Mouse (Mus musculus): ENCODE data around the gene Cntn6. TPM values are rescaled to one million over a fixed set of nuclear protein-coding genes. Genes with fewer than 3 reads are reported as not detected.

Cntn6 gene
- polyA plus RNA-seq, 1 experiment, result not detected

DNA sequence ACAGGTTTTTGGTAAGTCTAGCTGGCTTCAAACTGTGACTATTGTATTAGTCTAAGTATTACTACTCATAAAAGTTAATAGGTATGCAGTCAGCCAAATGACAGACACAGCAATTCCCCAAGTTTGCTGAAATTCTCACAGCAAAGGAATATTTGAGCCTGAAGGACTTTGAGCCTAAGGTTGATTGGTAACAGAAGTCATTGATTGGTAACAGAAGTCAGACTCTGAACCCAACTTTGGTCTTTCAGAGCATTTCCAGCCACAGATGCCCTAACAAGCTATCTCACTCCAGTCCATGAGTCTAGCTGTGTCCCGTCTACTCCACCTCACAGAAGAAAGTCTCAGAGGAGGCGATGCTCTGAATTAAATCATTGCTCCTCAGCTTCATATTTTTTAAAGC is 176.1 kb downstream of the Cntn6 start:
- TF ChIP-seq POLR2A (IDR thresholded peaks at IDR 0.05; ENCODE audit: low read depth, low read length), result no peak
- no peak for TF ChIP-seq CTCF (IDR thresholded peaks at IDR 0.05; ENCODE audit: extremely low read depth, insufficient read length, insufficient replicate concordance, low read depth, low read length)
- Histone ChIP-seq H3K4me1 (ENCODE audit: control insufficient read depth, insufficient read depth, insufficient read length, low read length) (no peaks in the 10 kb centered on the region), H3K27me3 (ENCODE audit: control insufficient read depth, insufficient read depth, low read length) (no peaks in the 10 kb centered on the region), H3K36me3 (ENCODE audit: control insufficient read depth, insufficient read depth, low read length) (no peaks in the 10 kb centered on the region), H3K4me3 (ENCODE audit: low read depth, low read length) (no peak overlapping the region), H3K27ac (ENCODE audit: insufficient read depth, low read depth, low read length) (no peak overlapping the region)
- 79% methylated on average over 2 of the region's 2 CpGs for WGBS

DNA sequence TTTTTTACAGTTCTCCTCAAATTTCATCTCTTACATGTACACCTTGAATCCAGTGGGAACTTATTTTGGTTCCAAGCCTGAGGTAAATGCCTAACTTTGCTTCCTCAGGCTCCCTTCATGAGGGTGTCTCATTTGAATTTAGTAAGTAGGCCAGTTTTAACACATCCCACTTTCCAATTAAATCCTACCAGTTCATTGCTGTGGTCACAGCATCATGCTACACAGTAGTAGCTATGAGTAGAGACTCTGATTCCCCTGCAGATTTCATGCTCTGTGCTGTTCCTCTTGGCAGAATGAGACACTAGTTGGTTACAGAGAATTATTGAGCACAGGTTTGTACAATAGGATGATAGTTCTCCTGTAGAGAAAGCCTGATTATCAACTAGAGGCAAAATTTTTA is 181.7 kb downstream of the Cntn6 start:
- no peak overlapping the region for H3K4me3 ChIP-seq (ENCODE audit: low read depth, low read length)
- no peaks in the 10 kb centered on the region for H3K27me3 ChIP-seq (ENCODE audit: control insufficient read depth, insufficient read depth, low read length)
- H3K27ac ChIP-seq (ENCODE audit: insufficient read depth, low read depth, low read length), result no peak overlapping the region
- no peaks in the 10 kb centered on the region for H3K36me3 ChIP-seq (ENCODE audit: control insufficient read depth, insufficient read depth, low read length)
- no peak for TF ChIP-seq POLR2A (IDR thresholded peaks at IDR 0.05; ENCODE audit: low read depth, low read length)
- no peak for TF ChIP-seq CTCF (IDR thresholded peaks at IDR 0.05; ENCODE audit: extremely low read depth, insufficient read length, insufficient replicate concordance, low read depth, low read length)
- H3K4me1 ChIP-seq (ENCODE audit: control insufficient read depth, insufficient read depth, insufficient read length, low read length), result no peaks in the 10 kb centered on the region

DNA sequence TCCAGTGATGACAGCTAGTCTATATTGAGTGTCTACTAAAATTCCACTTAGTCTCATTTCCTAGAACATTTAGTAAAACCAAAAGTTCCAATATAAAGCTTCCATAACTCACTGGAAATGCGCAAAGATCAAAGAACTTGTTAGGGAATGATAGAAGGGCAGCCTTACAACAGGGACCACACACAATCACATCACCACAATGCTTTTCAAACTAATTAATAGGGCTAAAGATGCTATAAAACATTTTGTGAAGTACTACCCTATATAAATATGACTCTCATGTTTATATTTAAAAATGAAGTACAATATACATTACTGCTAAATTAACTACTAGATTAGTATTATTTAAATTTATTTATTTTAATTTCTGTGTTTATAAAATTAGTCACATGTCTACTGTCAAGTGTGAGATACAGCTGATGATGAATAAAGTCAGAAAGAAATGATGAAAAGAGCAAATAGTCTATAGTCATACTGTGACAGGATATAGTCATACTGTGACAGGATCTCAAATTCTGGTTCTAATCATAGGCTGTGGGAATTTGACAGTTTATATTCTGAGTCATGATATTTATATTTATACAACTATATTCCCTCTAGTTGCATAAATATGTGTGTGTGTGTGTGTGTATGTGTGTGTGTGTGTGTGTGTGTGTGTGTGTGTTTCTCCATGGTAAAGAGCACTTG is 187.4 kb downstream of the Cntn6 start:
- H3K4me1 ChIP-seq (ENCODE audit: control insufficient read depth, insufficient read depth, insufficient read length, low read length), result no peaks in the 10 kb centered on the region
- WGBS, result 74% methylated on average over 1 of the region's 1 CpGs
- H3K27me3 ChIP-seq (ENCODE audit: control insufficient read depth, insufficient read depth, low read length), result no peaks in the 10 kb centered on the region
- H3K4me3 ChIP-seq (ENCODE audit: low read depth, low read length), result no peak overlapping the region
- H3K27ac ChIP-seq (ENCODE audit: insufficient read depth, low read depth, low read length), result no peak overlapping the region
- H3K36me3 ChIP-seq (ENCODE audit: control insufficient read depth, insufficient read depth, low read length), result no peaks in the 10 kb centered on the region
- TF ChIP-seq CTCF (IDR thresholded peaks at IDR 0.05; ENCODE audit: extremely low read depth, insufficient read length, insufficient replicate concordance, low read depth, low read length) (no peak), POLR2A (IDR thresholded peaks at IDR 0.05; ENCODE audit: low read depth, low read length) (no peak)

DNA sequence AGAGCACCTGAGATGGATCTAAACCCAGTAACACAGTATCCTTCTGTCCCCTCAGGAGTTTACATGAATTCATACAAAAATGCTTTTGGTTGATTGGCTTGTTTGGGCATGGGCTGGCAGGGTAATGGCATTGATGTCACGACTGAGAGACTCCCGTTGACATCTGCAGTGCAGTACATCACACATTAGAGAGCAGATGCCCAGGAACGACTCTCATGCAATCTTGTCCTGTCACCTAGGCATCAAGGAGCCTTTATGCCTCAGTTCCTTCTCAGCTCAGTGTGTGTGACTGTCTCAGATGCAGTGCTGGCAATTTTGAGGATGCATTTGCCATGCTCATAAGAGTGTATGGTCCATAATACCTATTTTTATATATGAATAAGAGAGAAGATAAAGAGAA is 195.4 kb downstream of the Cntn6 start:
- no peaks in the 10 kb centered on the region for H3K36me3 ChIP-seq (ENCODE audit: control insufficient read depth, insufficient read depth, low read length)
- no peak overlapping the region for H3K27ac ChIP-seq (ENCODE audit: insufficient read depth, low read depth, low read length)
- TF ChIP-seq POLR2A (IDR thresholded peaks at IDR 0.05; ENCODE audit: low read depth, low read length) (no peak), CTCF (IDR thresholded peaks at IDR 0.05; ENCODE audit: extremely low read depth, insufficient read length, insufficient replicate concordance, low read depth, low read length) (no peak)
- no peaks in the 10 kb centered on the region for H3K4me1 ChIP-seq (ENCODE audit: control insufficient read depth, insufficient read depth, insufficient read length, low read length)
- no peaks in the 10 kb centered on the region for H3K27me3 ChIP-seq (ENCODE audit: control insufficient read depth, insufficient read depth, low read length)
- 74% methylated on average over 3 of the region's 3 CpGs for WGBS
- H3K4me3 ChIP-seq (ENCODE audit: low read depth, low read length), result no peak overlapping the region

DNA sequence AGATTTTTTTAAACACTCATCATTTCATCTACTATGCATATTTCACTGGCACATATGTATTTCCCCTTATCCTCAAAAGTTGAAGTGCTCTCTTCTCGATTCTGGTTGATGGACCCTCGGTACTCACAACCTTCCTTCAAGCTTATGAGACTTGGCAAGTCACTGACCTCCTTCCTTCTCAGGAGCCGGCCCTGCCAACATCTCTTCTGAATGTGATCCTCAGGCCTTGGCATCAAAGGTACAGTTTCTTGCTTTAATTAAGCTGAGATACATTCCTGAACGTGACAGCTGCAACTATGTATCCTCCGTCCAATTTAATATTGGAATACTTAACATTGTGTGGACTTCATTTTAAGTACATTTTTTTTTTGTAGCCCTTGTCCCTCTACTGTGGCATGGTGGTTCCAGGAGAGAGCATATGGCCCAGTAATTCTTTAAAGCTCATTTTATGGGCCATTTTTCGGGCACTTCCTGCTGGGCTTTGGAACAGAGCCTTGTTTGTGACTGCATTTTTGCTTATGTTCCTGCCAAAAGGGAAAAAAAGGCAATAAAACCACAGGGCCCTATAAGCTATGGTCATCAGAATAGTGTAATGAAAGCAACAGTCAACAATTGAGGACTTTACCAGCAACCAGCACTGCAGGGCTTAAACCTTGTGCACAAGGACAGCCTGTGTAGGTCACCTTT is 196.0 kb downstream of the Cntn6 start:
- 82% methylated on average over 6 of the region's 6 CpGs for WGBS
- Histone ChIP-seq H3K27me3 (ENCODE audit: control insufficient read depth, insufficient read depth, low read length) (no peaks in the 10 kb centered on the region), H3K36me3 (ENCODE audit: control insufficient read depth, insufficient read depth, low read length) (no peaks in the 10 kb centered on the region), H3K4me3 (ENCODE audit: low read depth, low read length) (no peak overlapping the region), H3K4me1 (ENCODE audit: control insufficient read depth, insufficient read depth, insufficient read length, low read length) (no peaks in the 10 kb centered on the region), H3K27ac (ENCODE audit: insufficient read depth, low read depth, low read length) (no peak overlapping the region)
- TF ChIP-seq POLR2A (IDR thresholded peaks at IDR 0.05; ENCODE audit: low read depth, low read length), result no peak
- TF ChIP-seq CTCF (IDR thresholded peaks at IDR 0.05; ENCODE audit: extremely low read depth, insufficient read length, insufficient replicate concordance, low read depth, low read length), result no peak

DNA sequence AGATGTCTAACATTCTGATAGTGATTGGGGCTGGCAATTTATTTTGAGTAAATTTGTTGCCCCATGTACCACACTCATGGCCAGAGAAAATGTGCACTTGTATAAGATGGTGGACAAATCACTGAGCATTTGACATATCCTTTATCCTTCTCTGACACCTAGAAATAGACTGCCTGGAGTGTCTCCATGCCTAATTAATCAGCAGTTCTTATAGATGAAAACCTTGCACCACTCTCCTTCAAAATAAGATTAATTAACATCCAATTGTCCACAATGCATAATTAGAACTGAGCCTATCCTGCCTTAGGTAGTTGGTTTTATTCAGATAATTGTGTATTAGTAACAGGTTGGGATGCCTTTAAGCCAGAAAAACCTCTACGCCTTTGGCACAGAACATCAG is 236.0 kb downstream of the Cntn6 start:
- Histone ChIP-seq H3K36me3 (ENCODE audit: control insufficient read depth, insufficient read depth, low read length) (no peaks in the 10 kb centered on the region), H3K27me3 (ENCODE audit: control insufficient read depth, insufficient read depth, low read length) (no peaks in the 10 kb centered on the region), H3K4me1 (ENCODE audit: control insufficient read depth, insufficient read depth, insufficient read length, low read length) (no peaks in the 10 kb centered on the region), H3K4me3 (ENCODE audit: low read depth, low read length) (no peak overlapping the region), H3K27ac (ENCODE audit: insufficient read depth, low read depth, low read length) (no peak overlapping the region)
- WGBS, result 89% methylated on average over 1 of the region's 1 CpGs
- TF ChIP-seq POLR2A (IDR thresholded peaks at IDR 0.05; ENCODE audit: low read depth, low read length) (no peak), CTCF (IDR thresholded peaks at IDR 0.05; ENCODE audit: extremely low read depth, insufficient read length, insufficient replicate concordance, low read depth, low read length) (no peak)

DNA sequence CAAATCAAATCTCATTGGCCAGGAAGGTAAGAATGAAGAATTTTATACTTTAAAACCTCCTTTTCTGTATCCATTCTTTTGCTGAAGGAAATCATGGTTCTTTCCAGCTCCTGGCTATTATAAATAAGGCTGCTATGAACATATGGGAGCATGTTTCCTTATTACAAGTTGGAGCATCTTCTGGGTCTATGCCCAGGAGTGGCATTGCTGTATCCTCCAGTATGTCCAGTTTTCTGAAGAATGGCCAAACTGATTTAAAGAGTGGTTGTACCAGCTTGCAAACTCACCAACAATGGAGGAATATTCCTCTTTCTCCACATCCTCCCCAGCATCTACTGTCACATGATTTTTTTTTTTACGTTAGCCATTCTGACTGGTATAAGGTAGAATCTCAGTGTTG is 241.7 kb downstream of the Cntn6 start:
- no peaks in the 10 kb centered on the region for H3K4me1 ChIP-seq (ENCODE audit: control insufficient read depth, insufficient read depth, insufficient read length, low read length)
- H3K4me3 ChIP-seq (ENCODE audit: low read depth, low read length), result no peak overlapping the region
- no peaks in the 10 kb centered on the region for H3K36me3 ChIP-seq (ENCODE audit: control insufficient read depth, insufficient read depth, low read length)
- TF ChIP-seq POLR2A (IDR thresholded peaks at IDR 0.05; ENCODE audit: low read depth, low read length) (no peak), CTCF (IDR thresholded peaks at IDR 0.05; ENCODE audit: extremely low read depth, insufficient read length, insufficient replicate concordance, low read depth, low read length) (no peak)
- WGBS, result 93% methylated on average over 1 of the region's 1 CpGs
- H3K27me3 ChIP-seq (ENCODE audit: control insufficient read depth, insufficient read depth, low read length), result no peaks in the 10 kb centered on the region
- H3K27ac ChIP-seq (ENCODE audit: insufficient read depth, low read depth, low read length), result no peak overlapping the region
